Mouse (Mus musculus) heart, embryonic 14.5 days (tissue): ENCODE measurements around the gene Tmem151a. TPM values are rescaled to one million over a fixed set of nuclear protein-coding genes. Genes with fewer than 3 reads are reported as not detected.

Experiments
- ATAC-seq: fragments of 200-750 bp; cut with Nextera tagmentation; 2 replicates; pipeline ENCODE4 v1.8.0; 2017; ENCODE audit warnings: low read depth, moderate TSS enrichment; ENCODE audit not compliant: insufficient number of reproducible peaks, insufficient read depth, low FRiP score
- H3K27ac ChIP-seq, 2 experiments: fragments of 200-500 bp in 1 of 2; fragments of 300-500 bp in 1 of 2; sonication (generic) in 1 of 2; replicated peaks in 1 of 2; 2 replicates each; pipeline ENCODE4 v1.5.1; 2012 to 2014; ENCODE audit warnings: low read depth in 2 of 2, low read length in 2 of 2, control low read depth in 1 of 2, mild to moderate bottlenecking in 1 of 2, mixed read lengths in 1 of 2; ENCODE audit not compliant: control insufficient read depth in 1 of 2, insufficient read depth in 1 of 2
- H3K27me3 ChIP-seq: fragments of 300-500 bp; sonication (generic); 2 replicates; pipeline ENCODE4 v1.6.1; 2014; ENCODE audit warnings: mild to moderate bottlenecking, low read length, control low read depth; ENCODE audit not compliant: control insufficient read depth, insufficient read depth
- H3K36me3 ChIP-seq: fragments of 300-500 bp; sonication (generic); 2 replicates; pipeline ENCODE4 v1.6.1; 2014; ENCODE audit warnings: mild to moderate bottlenecking, control low read depth, low read length, mixed read lengths; ENCODE audit not compliant: control insufficient read depth, insufficient read depth
- H3K4me1 ChIP-seq, 2 experiments: fragments of 200-500 bp in 1 of 2; fragments of 300-500 bp in 1 of 2; sonication (generic) in 1 of 2; 2 replicates each; pipeline ENCODE4 v1.6.1; 2012 to 2014; ENCODE audit warnings: low read length in 2 of 2, control low read depth in 1 of 2, mixed read lengths in 1 of 2; ENCODE audit not compliant: control insufficient read depth in 2 of 2, insufficient read depth in 2 of 2
- H3K4me2 ChIP-seq: fragments of 300-500 bp; sonication (generic); 2 replicates; pipeline ENCODE4 v1.6.1; 2014; ENCODE audit warnings: mild to moderate bottlenecking, low read length
- H3K4me3 ChIP-seq, 2 experiments: fragments of 200-500 bp in 1 of 2; fragments of 300-500 bp in 1 of 2; sonication (generic) in 1 of 2; 2 replicates each; pipeline ENCODE4 v1.5.1; 2012 to 2014; ENCODE audit warnings: low read length in 2 of 2, mild to moderate bottlenecking in 2 of 2, control low read depth in 1 of 2, low read depth in 1 of 2, moderate library complexity in 1 of 2; ENCODE audit not compliant: control insufficient read depth in 1 of 2, insufficient read depth in 1 of 2
- H3K9ac ChIP-seq: fragments of 300-500 bp; sonication (generic); 2 replicates; pipeline ENCODE4 v1.6.1; 2014; ENCODE audit warnings: mild to moderate bottlenecking, low read length
- H3K9me3 ChIP-seq: fragments of 300-500 bp; sonication (generic); 2 replicates; pipeline ENCODE4 v1.6.1; 2016; ENCODE audit warnings: low read length, control low read depth; ENCODE audit not compliant: control insufficient read depth
- WGBS: fragments of 180-500 bp; shearing (Covaris S2); extraction: QIAGEN DNeasy Blood & Tissue Kit; methylation state at CpG from one replicate; pipeline ENCODE4 v1.1.7; 2014; 5-methylcytosine and 5-hydroxymethylcytosine counted together
- polyA plus RNA-seq: library from polyadenylated mRNA; unstranded; fragments of >200 nt; fragmentation: Nextera tagmentation; extraction: Ambion mirVana; gene quantifications from 2 replicates; pipeline ENCODE4 v1.2.1, GENCODE M21; 2014

The Tmem151a gene
- polyA plus RNA-seq, 1 experiment from 2014 or later: 3.7 TPM

- Histone ChIP-seq H3K4me2 (no peak overlapping the region), H3K4me3 (no peak overlapping the region), H3K36me3 (no peaks in the 10 kb centered on the region), H3K9me3 (no peaks in the 10 kb centered on the region), H3K27ac (no peak overlapping the region), H3K9ac (no peak overlapping the region), H3K27me3 (no peaks in the 10 kb centered on the region), H3K4me1 (peaks cover 32% of the 10 kb centered on the region in 2 experiments)
- no peak for ATAC-seq
- WGBS: 80% methylated on average over 6 of the region's 6 CpGs
Measured at GRCm38 (mm10) chr19:5062446-5062845, 22.9 kb downstream of the Tmem151a start.

- peaks cover 28% of the 10 kb centered on the region in 2 experiments for H3K4me1 ChIP-seq
- WGBS: 83% methylated on average over 5 of the region's 5 CpGs
Measured at GRCm38 (mm10) chr19:5062041-5062440, 23.3 kb downstream of the Tmem151a start.

DNA sequence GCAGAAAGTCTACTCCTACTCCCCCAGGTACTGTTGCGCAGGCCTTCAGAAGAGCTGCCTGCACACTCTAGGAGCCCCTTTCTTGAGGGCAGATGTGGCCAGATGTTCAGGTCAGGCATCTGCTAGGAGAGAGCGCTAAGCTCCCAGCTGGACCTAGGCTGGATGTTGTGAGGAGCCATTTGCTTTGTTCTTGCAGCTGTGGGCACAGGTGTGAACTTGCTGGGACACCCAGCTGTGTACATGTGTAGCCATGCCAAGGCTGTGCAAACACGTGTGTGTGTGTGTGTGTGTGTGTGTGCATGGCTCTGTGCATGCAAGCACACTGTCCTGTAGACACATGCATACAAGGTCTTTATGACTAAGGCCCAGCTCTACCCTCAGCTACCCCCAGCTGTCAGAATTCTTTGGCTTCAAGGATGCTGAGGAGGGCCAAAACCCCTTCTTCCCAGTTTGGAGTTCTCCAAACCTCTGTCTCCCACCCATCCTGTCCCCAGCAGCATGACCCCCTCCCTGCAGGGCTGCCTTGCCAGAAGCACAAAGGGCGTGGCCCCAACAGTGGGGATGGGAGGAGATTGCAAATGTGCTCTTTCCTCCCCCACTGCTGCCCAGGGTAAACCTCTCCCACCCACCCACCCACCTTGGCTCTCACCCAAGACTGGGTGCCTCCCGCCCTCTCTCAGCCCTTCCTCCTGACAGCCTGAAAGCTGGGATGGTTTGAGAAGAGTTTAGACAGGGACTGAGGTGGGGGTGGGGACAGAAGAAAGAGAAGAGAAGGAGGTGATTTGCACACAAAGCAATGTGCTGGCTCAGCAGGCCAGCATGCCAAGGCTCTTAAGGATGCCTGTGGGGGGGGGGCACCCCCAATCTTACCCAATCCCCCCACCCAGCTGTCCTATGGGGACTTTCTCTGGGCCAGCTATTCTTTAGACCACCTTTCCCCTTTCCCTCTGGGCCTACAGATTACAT, 24.7 kb downstream of the Tmem151a start:
- no peak overlapping the region for H3K27ac ChIP-seq
- no peak for ATAC-seq
- no peaks in the 10 kb centered on the region for H3K9me3 ChIP-seq
- H3K4me1 ChIP-seq: peaks cover 23 to 25% of the 10 kb centered on the region in 2 experiments
- no peaks in the 10 kb centered on the region for H3K27me3 ChIP-seq
- no peak overlapping the region for H3K4me3 ChIP-seq
- H3K4me2 ChIP-seq: no peak overlapping the region
- no peak overlapping the region for H3K9ac ChIP-seq
- WGBS: 46% methylated on average over 5 of the region's 5 CpGs
- H3K36me3 ChIP-seq: no peaks in the 10 kb centered on the region

More at GRCm38 (mm10) chr19:5062041-5062440, 23.3 kb downstream of the Tmem151a start:
- Histone ChIP-seq H3K27me3 (no peaks in the 10 kb centered on the region), H3K27ac (no peak overlapping the region), H3K4me3 (no peak overlapping the region), H3K9ac (no peak overlapping the region), H3K4me2 (no peak overlapping the region), H3K36me3 (no peaks in the 10 kb centered on the region), H3K9me3 (no peaks in the 10 kb centered on the region)
- ATAC-seq: no peak

DNA sequence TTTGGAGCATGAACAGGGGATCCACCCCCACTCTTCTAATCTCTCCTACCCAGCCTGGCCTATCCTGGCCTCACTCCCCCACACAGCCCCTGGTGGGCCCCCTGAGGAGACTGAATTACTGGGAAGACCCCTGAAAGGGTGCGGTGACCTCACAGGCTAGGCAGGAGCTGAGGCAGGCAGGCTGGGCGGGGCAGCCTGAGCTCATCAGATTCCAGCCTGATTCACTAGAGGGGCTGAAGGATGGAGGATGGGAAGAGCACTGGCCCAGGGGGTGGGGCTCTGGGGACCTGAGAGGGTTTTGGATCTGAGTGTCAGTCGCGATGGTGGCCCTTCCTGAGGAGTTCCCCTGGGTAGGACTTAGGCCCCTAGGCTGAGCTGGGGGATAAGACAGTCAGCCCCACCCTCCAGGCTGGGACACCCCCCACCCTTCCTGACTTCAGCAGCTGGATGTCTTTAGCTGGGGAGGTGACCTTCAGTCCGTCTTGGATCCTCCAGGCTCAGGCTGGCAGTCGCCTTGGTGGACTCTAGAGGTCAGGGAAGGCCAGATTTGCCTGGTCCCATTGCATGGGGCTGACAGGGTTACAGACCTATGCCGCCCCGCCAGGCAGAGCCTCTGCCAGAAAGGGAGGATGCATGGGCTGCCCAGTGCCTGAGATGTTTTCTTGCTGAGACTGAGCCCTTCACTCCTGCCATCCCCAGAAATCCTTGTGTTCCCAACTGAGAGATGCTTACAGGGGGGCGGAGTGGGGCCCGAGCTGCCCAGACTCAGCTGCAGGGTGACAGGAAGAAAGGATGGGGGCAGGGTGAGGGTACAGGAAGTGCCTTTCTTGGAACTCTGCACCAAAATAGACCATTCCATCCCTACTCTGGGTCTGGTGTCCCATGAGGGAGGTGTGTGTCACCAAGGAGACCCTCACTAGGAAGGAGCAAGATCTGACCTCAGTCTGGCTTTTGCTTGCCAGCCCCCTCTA, 26.2 kb downstream of the Tmem151a start:
- Histone ChIP-seq H3K4me2 (no peak overlapping the region), H3K4me1 (peaks cover 23 to 25% of the 10 kb centered on the region in 2 experiments), H3K36me3 (no peaks in the 10 kb centered on the region), H3K27me3 (no peaks in the 10 kb centered on the region), H3K9ac (peak overlapping the region; percentile 14; the same call in 1 of the 2 replicates), H3K27ac (peak overlapping the region in 1 of 2 experiments; percentile 31; a peak in 1 of 4 replicates), H3K4me3 (no peak overlapping the region), H3K9me3 (no peaks in the 10 kb centered on the region)
- ATAC-seq: no peak
- WGBS: 15% methylated on average over 10 of the region's 10 CpGs

GRCm38 (mm10) chr19:5057876-5058775, 27.2 kb downstream of the Tmem151a start:
- no peaks in the 10 kb centered on the region for H3K9me3 ChIP-seq
- 32% methylated on average over 16 of the region's 16 CpGs for WGBS
- ATAC-seq: no peak
- no peak overlapping the region for H3K27ac ChIP-seq
- H3K27me3 ChIP-seq: 0 out of 2 replicates have a peak, but pooled peaks cover 5% of the 10 kb centered on the region
- H3K4me1 ChIP-seq: peaks cover 23 to 25% of the 10 kb centered on the region in 2 experiments
- no peaks in the 10 kb centered on the region for H3K36me3 ChIP-seq
- H3K4me2 ChIP-seq: no peak overlapping the region
- H3K9ac ChIP-seq: no peak overlapping the region
- H3K4me3 ChIP-seq: no peak overlapping the region

- no peak overlapping the region for H3K9ac ChIP-seq
- peaks cover 12% of the 10 kb centered on the region; the same call in 1 of the 2 replicates for H3K27me3 ChIP-seq
- no peak overlapping the region for H3K27ac ChIP-seq
- no peaks in the 10 kb centered on the region for H3K9me3 ChIP-seq
- H3K36me3 ChIP-seq: no peaks in the 10 kb centered on the region
- H3K4me3 ChIP-seq: no peak overlapping the region
- no peak for ATAC-seq
- peaks cover 36 to 38% of the 10 kb centered on the region in 2 experiments for H3K4me1 ChIP-seq
- WGBS: 10% methylated on average over 6 of the region's 6 CpGs
- H3K4me2 ChIP-seq: no peak overlapping the region
Measured at GRCm38 (mm10) chr19:5056251-5056650, 29.1 kb downstream of the Tmem151a start.
